Mouse (Mus musculus) cortical plate, adult 2 months (tissue): ENCODE results near the gene Otog. TPM values are rescaled to one million over a fixed set of nuclear protein-coding genes. Genes with fewer than 3 reads are reported as not detected.

Experiments
- H3K27ac ChIP-seq: fragments of 200-500 bp; 2 replicates; pipeline ENCODE4 v1.5.1; 2012; ENCODE audit warnings: low read length, control low read depth, inconsistent platforms; ENCODE audit not compliant: insufficient read depth
- H3K4me1 ChIP-seq: fragments of 200-500 bp; 2 replicates; pipeline ENCODE4 v1.6.1; 2011; ENCODE audit warnings: low read length; ENCODE audit not compliant: control insufficient read depth, insufficient read depth
- H3K4me3 ChIP-seq: fragments of 200-500 bp; 2 replicates; pipeline ENCODE4 v1.5.1; 2011; ENCODE audit warnings: mild to moderate bottlenecking, low read length, control low read depth; ENCODE audit not compliant: insufficient read depth
- CTCF ChIP-seq: fragments of 200-500 bp; IDR thresholded peaks from 2 replicates; pipeline ENCODE4 v1.5.1; 2011; ENCODE audit warnings: mild to moderate bottlenecking, control low read depth, low read length; ENCODE audit not compliant: insufficient read depth; ENCODE audit errors: extremely low read depth
- POLR2A ChIP-seq: fragments of 200-500 bp; IDR thresholded peaks from 2 replicates; pipeline ENCODE4 v1.6.1; 2011; ENCODE audit warnings: mild to moderate bottlenecking, low read length, control low read depth; ENCODE audit not compliant: insufficient read depth; ENCODE audit errors: extremely low read depth
- polyA plus RNA-seq: library from polyadenylated mRNA; depleted of rRNA; stranded (reverse); fragments of >200 nt; gene quantifications from 2 replicates; pipeline ENCODE4 v1.2.3, GENCODE M21; 2012; rRNA removed

Otog gene
- 0.10 and 0.13 TPM in 2 replicates for polyA plus RNA-seq

DNA sequence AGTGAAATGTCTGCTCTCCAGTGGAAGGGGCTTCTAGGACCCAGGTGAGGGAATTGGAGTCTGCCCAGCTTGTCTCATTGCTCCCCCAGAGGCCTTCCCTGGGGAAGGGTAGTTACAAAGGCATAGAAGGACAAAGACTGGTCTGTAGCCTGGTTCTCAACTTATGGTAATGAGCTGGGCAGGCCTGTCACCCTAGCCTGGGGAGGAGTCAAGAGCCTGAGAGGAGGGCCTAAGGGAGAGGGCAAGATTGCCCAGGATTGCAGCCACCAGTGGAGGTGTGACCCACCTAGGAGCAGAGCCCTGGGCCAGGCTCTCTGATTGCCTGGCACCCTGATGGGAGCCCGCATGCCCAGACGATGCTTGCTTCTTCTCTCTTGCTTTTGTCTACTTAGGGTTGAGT, at the start of gene Otog:
TSS of gene Otog (plus strand) at position 292 of the 400 bp plus-strand sequence.
- no peak within 1 kb of the TSS for H3K27ac ChIP-seq
- no peak within 1 kb of the TSS for H3K4me3 ChIP-seq
- no peaks in the 10 kb centered on the region for H3K4me1 ChIP-seq
- TF ChIP-seq CTCF = no peak
- TF ChIP-seq POLR2A = no peak

DNA sequence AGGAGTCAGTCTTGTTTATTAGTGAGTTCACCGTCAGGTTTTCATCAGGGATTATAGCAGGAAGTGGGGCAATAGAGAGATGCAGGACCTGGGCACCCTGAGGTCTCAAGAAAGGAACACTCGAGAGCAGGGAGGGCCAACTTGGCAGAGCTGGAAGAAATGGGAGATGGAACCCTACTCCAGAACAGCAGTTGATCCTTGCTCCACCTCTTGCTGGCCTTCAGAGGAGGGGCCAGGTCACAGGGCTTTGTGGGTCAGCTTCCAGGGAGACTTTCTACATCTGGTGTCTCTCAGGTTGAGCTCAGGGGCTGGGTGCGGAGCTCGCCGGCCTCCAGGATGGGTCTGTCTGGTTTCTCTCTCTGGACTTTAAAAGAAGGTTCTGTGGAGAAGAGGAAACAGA, 45.4 kb upstream of the Otog start:
- TF ChIP-seq POLR2A (no peak), CTCF (no peak)
- Histone ChIP-seq H3K27ac (no peak overlapping the region), H3K4me1 (no peaks in the 10 kb centered on the region), H3K4me3 (no peak overlapping the region)

DNA sequence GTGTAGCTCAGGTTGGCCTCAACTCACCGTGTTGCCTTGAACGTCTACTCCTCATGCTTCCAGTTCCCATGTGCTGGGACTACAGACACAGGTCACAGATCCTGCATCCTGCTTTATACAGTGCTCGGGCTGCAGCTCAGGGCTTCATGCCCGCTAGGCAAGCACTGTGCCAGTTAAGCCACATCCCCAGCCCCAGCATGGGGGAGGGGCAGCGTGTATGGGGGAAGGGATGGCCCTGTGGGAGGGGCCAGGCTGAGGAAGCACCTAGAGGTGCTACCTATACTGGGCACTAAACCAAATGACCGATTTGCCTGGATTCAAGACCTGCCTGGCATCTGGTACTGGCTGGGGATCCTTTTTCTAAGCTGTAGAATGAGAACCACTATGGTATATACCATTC, 40.8 kb upstream of the Otog start:
- H3K4me1 ChIP-seq = no peaks in the 10 kb centered on the region
- no peak overlapping the region for H3K27ac ChIP-seq
- H3K4me3 ChIP-seq = no peak overlapping the region
- TF ChIP-seq POLR2A = no peak
- TF ChIP-seq CTCF = no peak

DNA sequence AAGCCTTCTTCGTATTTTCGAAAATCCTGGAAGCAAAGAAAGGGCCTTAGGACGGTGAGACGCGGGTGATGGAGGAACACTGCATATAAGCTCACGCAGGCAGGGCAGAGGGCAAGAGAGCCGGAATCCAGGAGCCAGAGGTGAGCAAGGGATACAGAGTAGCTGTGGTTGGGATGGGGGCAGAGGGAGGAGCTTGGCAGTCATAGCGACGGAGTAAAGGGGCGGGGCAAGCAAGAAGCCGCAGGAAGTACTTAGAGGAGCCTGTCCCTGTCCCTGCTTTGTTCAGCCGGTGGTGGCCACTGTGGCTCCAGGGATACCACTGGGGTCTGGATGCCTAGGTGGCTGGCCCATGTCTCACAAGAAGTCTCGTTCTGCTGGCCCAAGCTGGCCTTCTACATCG, 39.1 kb upstream of the Otog start:
- Histone ChIP-seq H3K27ac (no peak overlapping the region), H3K4me3 (no peak overlapping the region), H3K4me1 (no peaks in the 10 kb centered on the region)
- TF ChIP-seq POLR2A (no peak), CTCF (no peak)

DNA sequence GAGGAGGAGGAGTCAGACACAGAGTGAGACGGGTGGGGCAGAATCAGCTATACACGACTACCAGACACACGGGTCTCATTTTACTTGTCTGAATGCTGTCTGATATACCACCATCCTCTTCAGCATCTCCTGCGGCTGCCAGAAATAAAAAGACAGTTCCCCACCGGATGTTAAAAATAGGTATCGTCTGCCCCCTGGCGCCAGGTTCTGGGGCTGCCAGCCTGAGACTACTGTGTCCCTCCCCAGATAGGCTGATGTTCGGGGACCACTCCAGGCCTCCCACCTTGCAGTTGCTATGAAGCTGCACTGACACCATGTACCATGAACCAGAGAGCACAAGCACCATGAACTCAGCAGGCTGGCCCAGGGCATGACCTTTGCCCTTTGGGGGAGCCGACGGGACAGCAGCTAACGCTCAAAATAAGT, 36.7 kb upstream of the Otog start:
- Histone ChIP-seq H3K4me1 (no peaks in the 10 kb centered on the region), H3K4me3 (no peak overlapping the region), H3K27ac (no peak overlapping the region)
- peak; percentile 46 for TF ChIP-seq CTCF
- TF ChIP-seq POLR2A = no peak

DNA sequence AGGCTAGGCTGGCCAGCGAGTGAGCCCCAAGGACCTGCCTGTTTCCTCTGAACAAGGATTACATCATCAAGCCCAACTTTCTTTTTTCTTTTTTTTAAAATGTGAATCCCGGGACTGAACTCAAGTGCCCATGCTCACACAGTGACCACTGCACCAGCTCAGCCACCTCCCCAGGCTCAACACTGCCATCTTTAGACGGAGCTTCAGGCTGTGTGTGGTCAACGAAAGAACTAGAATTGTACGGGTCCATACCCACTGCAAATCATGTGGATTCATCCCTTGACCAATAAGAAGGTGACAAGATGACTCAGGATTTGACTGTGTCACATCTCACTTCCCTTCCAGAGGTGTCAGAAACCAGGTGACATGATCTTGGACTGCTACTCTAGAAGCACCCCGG, 36.0 kb upstream of the Otog start:
- TF ChIP-seq POLR2A (no peak), CTCF (peak; percentile 27; the same call in 1 of the 2 replicates)
- H3K27ac ChIP-seq = no peak overlapping the region
- no peak overlapping the region for H3K4me3 ChIP-seq
- H3K4me1 ChIP-seq = no peaks in the 10 kb centered on the region

DNA sequence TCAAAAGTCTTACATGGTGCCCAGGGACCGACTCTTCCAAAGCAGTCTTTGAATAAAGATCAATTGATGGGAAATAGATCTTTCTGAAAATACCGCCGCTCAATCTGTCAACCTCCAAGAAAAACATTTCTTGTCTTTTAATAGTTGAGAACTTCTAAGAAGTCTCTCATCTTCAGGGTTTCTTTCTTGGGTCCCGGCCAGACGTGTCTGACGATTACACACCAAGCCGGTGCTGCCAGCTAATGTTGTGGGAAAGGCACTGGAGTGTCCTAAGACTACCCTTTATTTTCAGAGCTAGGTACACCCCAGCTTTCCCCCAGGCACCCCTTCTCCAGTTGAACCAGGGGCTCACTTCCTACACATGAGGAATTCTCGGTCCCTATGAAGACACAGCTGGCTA, 32.7 kb upstream of the Otog start:
- TF ChIP-seq POLR2A (no peak), CTCF (no peak)
- H3K27ac ChIP-seq = no peak overlapping the region
- no peaks in the 10 kb centered on the region for H3K4me1 ChIP-seq
- no peak overlapping the region for H3K4me3 ChIP-seq

DNA sequence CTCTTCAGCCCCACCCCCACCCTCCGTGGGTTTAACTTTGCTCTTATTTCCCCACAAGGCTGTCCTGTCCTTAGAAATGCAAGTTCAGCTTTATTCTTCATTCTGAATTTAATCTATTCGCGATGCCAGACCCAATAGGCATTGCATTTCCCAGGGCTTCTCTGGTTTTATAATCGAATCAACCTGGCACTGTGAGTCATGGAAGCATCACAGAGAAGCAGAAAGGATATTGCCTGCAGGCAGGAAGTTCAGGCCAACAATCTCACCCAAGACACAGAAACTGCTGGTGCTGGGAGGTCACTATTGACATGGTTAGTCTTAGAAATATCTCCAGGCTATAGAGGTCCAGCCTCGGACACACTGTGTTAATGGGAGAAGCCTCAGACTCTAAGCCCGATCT, 30.5 kb upstream of the Otog start:
- TF ChIP-seq POLR2A = no peak
- TF ChIP-seq CTCF = no peak
- H3K4me3 ChIP-seq = no peak overlapping the region
- H3K4me1 ChIP-seq = no peaks in the 10 kb centered on the region
- H3K27ac ChIP-seq = no peak overlapping the region

DNA sequence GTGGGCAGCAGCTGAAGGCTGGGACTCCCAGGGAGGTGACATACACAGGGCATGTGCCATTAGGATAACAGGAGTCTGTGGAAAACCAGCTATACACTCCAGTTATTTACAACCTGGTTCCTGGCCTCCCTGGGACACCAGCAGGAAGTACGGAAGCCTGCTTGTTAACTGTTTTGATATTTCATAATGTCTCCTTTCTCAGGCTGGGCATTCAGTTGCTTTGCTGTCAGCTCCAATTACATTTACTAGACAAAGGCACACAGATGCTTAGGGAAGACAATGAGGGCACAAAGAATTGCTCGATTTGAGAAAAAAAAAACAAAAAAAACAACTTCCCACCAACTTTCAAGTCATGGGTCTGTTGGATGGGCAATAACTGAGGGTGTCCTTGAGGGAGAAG, 24.3 kb upstream of the Otog start:
- no peaks in the 10 kb centered on the region; the same call in 1 of the 2 replicates for H3K4me1 ChIP-seq
- no peak overlapping the region for H3K4me3 ChIP-seq
- H3K27ac ChIP-seq = no peak overlapping the region
- TF ChIP-seq CTCF = no peak
- no peak for TF ChIP-seq POLR2A

DNA sequence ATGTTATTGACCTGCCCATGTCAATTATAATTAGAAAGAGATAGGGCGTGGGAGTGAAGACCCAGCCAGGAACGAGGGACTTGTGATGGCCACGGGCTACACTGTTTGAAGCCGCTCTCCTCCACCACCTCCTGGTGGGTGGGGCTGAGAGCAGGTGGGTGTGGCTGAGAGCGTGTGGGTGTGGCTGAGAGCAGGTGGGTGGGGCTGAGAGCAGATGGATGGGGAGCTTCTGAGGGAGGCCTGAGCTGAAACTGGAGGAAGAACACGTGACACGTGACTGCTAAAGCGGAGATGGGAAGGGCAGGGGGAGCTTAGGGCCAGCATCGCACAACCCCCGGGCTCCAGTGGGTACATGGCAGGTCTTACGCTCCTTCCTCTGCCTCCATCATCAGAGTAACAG, 22.4 kb upstream of the Otog start:
- H3K4me3 ChIP-seq = no peak overlapping the region
- no peak overlapping the region for H3K27ac ChIP-seq
- TF ChIP-seq POLR2A = no peak
- no peak for TF ChIP-seq CTCF
- no peaks in the 10 kb centered on the region; the same call in 1 of the 2 replicates for H3K4me1 ChIP-seq
